Mouse (Mus musculus) erythroblast, embryonic 14.5 days (primary cell): ENCODE measurements around the gene Pla2g4c.

Source experiments
- GATA1 ChIP-seq: IDR thresholded peaks from 2 replicates; pipeline ENCODE4 v1.6.1; 2012; ENCODE audit warnings: low read length, inconsistent platforms, mixed read lengths
- TAL1 ChIP-seq: IDR thresholded peaks from 3 replicates; pipeline ENCODE4 v1.6.1; 2012; ENCODE audit warnings: low read length, inconsistent platforms, mixed read lengths

GRCm38 (mm10) chr7:13290041-13290675 is 34.3 kb upstream of the Pla2g4c start:
- TF ChIP-seq GATA1: no peak
- no peak for TF ChIP-seq TAL1
